Mouse (Mus musculus) neural tube, embryonic 15.5 days (tissue): ENCODE measurements around the gene Mcm6. TPM values are rescaled to one million over a fixed set of nuclear protein-coding genes. Genes with fewer than 3 reads are reported as not detected.

ENCODE experiments used
- ATAC-seq: fragments of 200-750 bp; cut with Nextera tagmentation; 2 replicates; pipeline ENCODE4 v1.8.0; 2017; ENCODE audit warnings: mild to moderate bottlenecking, moderate TSS enrichment, moderate library complexity; ENCODE audit not compliant: low FRiP score
- H3K27ac ChIP-seq: fragments of 300-500 bp; sonication (generic); replicated peaks from 2 replicates; pipeline ENCODE4 v1.5.1; 2015; ENCODE audit warnings: mild to moderate bottlenecking, inconsistent platforms
- H3K27me3 ChIP-seq: fragments of 300-500 bp; sonication (generic); replicated peaks from 2 replicates; pipeline ENCODE4 v1.6.1; 2015; ENCODE audit warnings: inconsistent platforms
- H3K36me3 ChIP-seq: fragments of 300-500 bp; sonication (generic); 2 replicates; pipeline ENCODE4 v1.6.1; 2015; ENCODE audit warnings: inconsistent platforms
- H3K4me1 ChIP-seq: fragments of 300-500 bp; sonication (generic); 2 replicates; pipeline ENCODE4 v1.6.1; 2015; ENCODE audit warnings: inconsistent platforms
- H3K4me2 ChIP-seq: fragments of 300-500 bp; sonication (generic); 2 replicates; pipeline ENCODE4 v1.6.1; 2015; ENCODE audit warnings: inconsistent platforms, mild to moderate bottlenecking, moderate library complexity
- H3K4me3 ChIP-seq: fragments of 300-500 bp; sonication (generic); replicated peaks from 2 replicates; pipeline ENCODE4 v1.5.1; 2015; ENCODE audit warnings: mild to moderate bottlenecking, inconsistent platforms
- H3K9ac ChIP-seq: fragments of 300-500 bp; sonication (generic); replicated peaks from 2 replicates; pipeline ENCODE4 v1.6.1; 2015; ENCODE audit warnings: mild to moderate bottlenecking, inconsistent platforms
- H3K9me3 ChIP-seq: fragments of 300-500 bp; sonication (generic); replicated peaks from 2 replicates; pipeline ENCODE4 v1.6.1; 2016; ENCODE audit warnings: inconsistent platforms
- WGBS: fragments of 180-500 bp; shearing (Covaris S2); methylation state at CpG from one replicate; pipeline ENCODE4 v1.1.7; 2015; ENCODE audit warnings: mixed read lengths; 5-methylcytosine and 5-hydroxymethylcytosine counted together
- polyA plus RNA-seq: library from polyadenylated mRNA; unstranded; fragments of >200 nt; fragmentation: Nextera tagmentation; extraction: Ambion mirVana; gene quantifications from 2 replicates; pipeline ENCODE4 v1.2.1, GENCODE M21; 2015

Gene Mcm6
- polyA plus RNA-seq, 1 experiment from 2014 or later: 52.3 TPM

GRCm38 (mm10) chr1:128284157-128284690, 75.2 kb downstream of the Mcm6 start:
- Histone ChIP-seq H3K27me3 (no peaks in the 10 kb centered on the region), H3K36me3 (peaks cover 23% of the 10 kb centered on the region), H3K27ac (no peak overlapping the region), H3K4me3 (no peak overlapping the region), H3K9me3 (0 out of 2 replicates have a peak, but pooled peaks cover 2% of the 10 kb centered on the region), H3K9ac (no peak overlapping the region), H3K4me1 (no peaks in the 10 kb centered on the region), H3K4me2 (no peak overlapping the region)
- ATAC-seq: no peak
- 74% methylated on average over 8 of the region's 8 CpGs for WGBS

DNA sequence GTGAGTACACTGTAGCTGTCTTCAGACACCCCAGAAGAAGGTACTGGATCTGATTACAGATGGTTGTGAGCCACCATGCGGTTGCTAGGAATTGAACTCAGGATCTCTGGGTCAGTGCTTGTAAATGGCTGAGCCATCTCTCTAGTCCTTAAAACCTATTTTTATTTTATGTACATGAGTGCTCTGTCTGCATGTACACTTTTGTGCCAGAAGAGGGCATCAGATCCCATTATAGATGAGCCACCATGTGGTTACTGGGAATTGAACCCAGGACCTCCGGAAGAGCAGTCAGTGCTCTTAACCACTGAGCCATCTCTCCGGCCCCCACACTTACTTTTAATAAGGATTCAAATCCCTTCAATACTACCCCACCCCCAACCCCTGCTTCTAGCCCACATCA, 76.5 kb downstream of the Mcm6 start:
- no peak overlapping the region for H3K4me2 ChIP-seq
- 0 out of 2 replicates have a peak, but pooled peaks cover 2% of the 10 kb centered on the region for H3K9me3 ChIP-seq
- no peak overlapping the region for H3K27ac ChIP-seq
- WGBS: 98% methylated on average over 3 of the region's 3 CpGs
- H3K9ac ChIP-seq: no peak overlapping the region
- H3K4me1 ChIP-seq: no peaks in the 10 kb centered on the region
- no peaks in the 10 kb centered on the region for H3K27me3 ChIP-seq
- H3K36me3 ChIP-seq: peaks cover 36% of the 10 kb centered on the region
- no peak for ATAC-seq
- H3K4me3 ChIP-seq: no peak overlapping the region

DNA sequence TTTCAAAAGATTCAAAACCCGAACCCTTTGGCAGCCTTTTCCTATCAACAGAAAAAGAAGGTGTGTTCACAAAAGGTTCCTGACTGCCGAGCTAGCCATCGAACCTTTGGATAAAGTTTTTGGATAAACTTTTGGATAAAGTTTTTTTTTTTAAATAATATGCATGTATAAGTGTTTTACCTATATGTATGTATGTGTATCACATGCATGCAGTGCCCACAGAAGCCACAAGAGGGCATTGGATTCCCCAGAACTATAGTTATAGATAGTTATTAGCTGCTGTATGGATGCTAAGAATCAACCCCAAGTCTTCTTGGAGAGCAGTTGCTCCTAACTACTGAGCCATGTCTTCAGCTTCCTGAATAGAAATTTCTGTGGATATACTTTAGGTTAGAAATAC, 77.7 kb downstream of the Mcm6 start:
- 0 out of 2 replicates have a peak, but pooled peaks cover 2% of the 10 kb centered on the region for H3K9me3 ChIP-seq
- H3K4me1 ChIP-seq: no peaks in the 10 kb centered on the region
- H3K9ac ChIP-seq: no peak overlapping the region
- ATAC-seq: no peak
- H3K4me3 ChIP-seq: no peak overlapping the region
- H3K4me2 ChIP-seq: no peak overlapping the region
- H3K36me3 ChIP-seq: peaks cover 46% of the 10 kb centered on the region
- WGBS: 98% methylated on average over 3 of the region's 3 CpGs
- no peak overlapping the region for H3K27ac ChIP-seq
- no peaks in the 10 kb centered on the region for H3K27me3 ChIP-seq

Other genes with a start within 250 kb of the Mcm6 start
- 73.0 and 80.4 TPM in 2 replicates for gene Ubxn4, start 115.7 kb downstream of the Mcm6 start, polyA plus RNA-seq
- gene Lct, start 31.3 kb downstream of the Mcm6 start, polyA plus RNA-seq: 0.12 and 0.52 TPM in 2 replicates
- 132 and 154 TPM in 2 replicates for gene Dars, start 57.7 kb upstream of the Mcm6 start, polyA plus RNA-seq
- gene Cxcr4, start 232.6 kb upstream of the Mcm6 start, polyA plus RNA-seq: 4.2 and 5.5 TPM in 2 replicates